Mouse (Mus musculus) gastrocnemius, adult 8-10 months (tissue): ENCODE data around the gene Nlrp4c. TPM values are rescaled to one million over a fixed set of nuclear protein-coding genes. Genes with fewer than 3 reads are reported as not detected.
"Not testable (repeated sequence)": the region's sequence is repeated elsewhere in the genome, so short reads cannot be mapped to it uniquely, and the experiment has no call there.

Source experiments
- DNase-seq, 2 experiments: peaks; one replicate each; pipeline ENCODE4 v3.0.0; 2022; ENCODE audit warnings: low spot score in 2 of 2
- total RNA-seq, 4 experiments: library from RNA; stranded (reverse); gene quantifications; 2 replicates each; pipeline ENCODE4 v1.2.4; 2022

Gene Nlrp4c
- total RNA-seq = not detected

DNA sequence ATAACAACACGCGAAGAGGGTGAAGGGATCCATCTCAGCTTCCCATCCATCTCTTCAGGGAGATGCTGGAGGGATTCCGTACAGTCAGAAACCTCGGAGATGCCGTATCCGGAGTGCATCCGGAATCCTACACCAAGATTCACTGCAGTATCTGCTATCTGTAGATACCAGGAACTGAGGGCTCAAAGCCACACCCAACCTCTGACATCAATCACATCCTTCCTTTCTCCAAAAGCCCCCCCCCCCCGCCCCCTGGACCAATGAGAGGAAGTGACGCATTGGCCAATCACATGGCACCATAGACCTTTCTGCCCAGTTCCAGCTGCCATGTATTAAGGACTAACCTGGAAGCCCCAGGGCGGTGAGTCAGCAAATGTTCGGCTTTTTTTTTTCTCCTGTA lies at the start of gene Nlrp4c:
Gene Nlrp4c (plus strand): TSS at position 301 of the 400 bp plus-strand sequence.
- no peak for DNase-seq

DNA sequence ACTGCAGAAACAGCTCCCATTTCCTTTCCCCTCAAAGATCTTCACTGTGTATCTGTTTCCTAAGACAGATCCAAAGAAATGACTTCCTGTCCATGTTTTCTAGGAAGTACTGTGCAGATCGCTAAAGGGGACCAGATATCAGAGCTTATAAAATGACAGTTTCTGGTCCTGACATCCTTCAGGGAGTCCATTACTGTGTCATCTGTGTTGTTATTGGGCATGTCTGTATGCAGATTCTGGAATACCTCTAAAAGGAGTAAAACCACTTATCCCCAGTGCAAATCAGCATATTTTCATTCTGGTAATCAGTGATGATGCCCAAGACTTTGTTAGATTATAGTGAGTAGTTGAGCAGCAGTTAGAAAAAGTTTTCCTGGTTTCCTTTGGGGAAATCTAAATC lies 34.1 kb upstream of the Nlrp4c start, which contains the start of gene Vmn1r65:
Gene Vmn1r65 (minus strand): TSS at position 101 of the 400 bp plus-strand sequence.
- DNase-seq = no peak

DNA sequence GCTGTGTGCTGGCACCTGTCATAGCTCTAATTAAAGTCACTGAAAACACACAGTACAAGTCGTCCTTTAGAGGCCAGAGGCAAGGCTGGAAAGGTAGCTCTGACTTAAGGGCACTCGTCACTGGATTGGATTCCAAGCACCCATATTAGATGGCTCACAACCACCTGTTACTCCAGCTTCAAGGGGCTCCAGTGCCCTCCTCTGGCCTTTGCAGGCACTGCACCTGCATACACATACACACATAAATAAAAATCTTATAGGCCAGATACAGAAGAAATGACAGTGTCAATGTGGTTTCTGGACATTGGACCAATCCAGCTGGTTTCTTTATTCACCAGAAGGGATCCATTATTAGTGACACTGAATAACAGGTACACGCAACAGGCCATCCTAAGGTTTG lies 74.5 kb downstream of the Nlrp4c start:
- DNase-seq = no peak

DNA sequence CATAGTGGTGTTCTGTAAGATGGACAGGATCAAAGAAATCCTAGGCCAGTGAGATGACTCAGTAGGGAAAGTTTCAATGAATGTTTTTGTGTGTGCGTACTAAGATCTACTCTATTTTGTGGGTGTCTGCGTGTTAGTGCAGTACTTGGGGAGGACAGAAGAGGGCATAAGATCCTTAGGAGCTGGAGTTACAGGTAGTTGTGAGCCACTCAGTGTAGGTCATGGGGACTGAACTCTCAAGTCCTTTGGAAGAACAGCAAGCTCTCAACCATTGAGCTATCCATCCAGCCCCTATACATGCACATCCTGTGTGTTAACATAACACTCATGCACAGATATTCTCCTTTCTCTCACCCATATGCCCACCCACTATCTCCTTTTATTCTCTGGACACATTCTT lies 75.1 kb downstream of the Nlrp4c start:
- DNase-seq = not testable (repeated sequence)

DNA sequence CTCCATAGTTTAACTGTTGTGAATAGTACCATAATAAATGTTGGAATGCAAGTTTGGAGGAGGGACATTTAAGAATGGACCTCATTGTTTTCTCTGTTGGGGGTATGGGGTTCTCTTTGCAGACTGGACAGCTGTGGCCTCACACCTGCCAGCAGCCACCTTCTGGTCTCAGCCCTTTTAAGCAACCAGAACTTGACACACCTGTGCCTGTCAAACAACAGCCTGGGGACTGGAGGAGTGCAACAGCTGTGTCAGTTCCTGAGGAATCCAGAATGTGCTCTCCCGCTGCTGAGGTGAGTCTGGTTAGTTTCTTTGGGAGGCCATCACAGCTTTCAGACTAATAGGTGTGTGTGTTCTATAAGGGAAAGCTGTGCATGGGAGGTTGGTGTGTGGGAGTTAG lies 76.2 kb downstream of the Nlrp4c start:
- DNase-seq = not testable (repeated sequence)

DNA sequence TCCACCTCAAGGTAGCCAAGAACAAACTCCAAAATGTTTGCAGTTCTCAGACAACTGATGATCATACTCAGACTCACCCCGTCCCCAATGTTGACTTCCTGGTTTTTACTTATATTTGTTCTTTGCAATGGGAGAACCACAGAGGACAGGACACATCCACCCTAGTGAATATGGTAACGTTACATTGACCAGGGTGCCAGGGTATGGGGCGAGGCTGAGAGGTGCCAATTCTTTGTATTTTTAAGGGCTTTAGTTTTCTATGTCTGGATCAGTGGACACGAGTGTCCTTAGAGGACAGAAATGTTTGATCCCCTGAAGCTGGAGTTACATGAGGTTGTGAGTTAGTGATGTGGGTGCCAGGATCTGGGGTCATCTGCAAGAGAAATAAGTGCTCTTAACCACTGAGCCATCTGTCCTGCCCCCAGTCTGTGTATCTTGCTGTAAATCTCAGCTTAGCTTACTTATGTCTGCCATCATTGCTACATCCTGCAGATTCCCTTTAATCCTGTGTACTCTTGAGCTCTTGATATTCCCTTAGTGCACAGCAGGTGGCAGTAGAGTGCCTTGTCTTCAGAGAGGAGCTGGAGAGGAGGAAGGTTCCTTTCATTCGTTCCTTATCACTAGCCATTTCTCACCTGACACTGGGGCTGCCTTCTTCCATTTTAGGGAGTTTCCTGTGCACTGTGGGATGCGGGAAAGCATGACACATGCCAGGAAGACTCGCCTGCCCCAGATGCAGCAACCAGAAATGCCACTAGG lies 81.9 kb downstream of the Nlrp4c start:
- peak; percentile 61 to 67 for DNase-seq

- no peak for DNase-seq
These were observed 85.4 kb downstream of the Nlrp4c start for GRCm38 (mm10) chr7:6130346-6130745.

- no peak for DNase-seq
These were observed 87.7 kb downstream of the Nlrp4c start for GRCm38 (mm10) chr7:6132646-6133045.

DNA sequence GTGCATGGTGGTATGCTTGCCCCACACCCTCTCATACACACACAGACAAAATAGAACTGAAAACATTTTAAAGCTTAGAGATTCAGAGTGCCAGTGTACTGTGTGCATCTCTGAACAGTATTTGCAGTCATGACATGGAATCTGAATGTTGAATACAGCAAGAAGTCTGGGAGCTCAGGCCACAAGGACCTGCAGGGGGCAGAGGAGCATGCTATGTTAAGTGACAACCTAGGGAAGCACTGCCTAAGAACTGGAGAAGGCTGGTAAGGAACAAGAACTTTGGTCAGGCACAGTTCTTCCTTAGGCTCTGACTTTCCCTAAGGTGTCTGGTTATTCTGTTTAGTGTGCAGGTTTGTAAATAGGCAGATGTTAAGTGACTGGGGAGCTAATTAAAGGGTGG lies 91.5 kb downstream of the Nlrp4c start:
- DNase-seq = no peak

GRCm38 (mm10) chr7:6139295-6139694 lies 94.3 kb downstream of the Nlrp4c start:
- no peak for DNase-seq

DNA sequence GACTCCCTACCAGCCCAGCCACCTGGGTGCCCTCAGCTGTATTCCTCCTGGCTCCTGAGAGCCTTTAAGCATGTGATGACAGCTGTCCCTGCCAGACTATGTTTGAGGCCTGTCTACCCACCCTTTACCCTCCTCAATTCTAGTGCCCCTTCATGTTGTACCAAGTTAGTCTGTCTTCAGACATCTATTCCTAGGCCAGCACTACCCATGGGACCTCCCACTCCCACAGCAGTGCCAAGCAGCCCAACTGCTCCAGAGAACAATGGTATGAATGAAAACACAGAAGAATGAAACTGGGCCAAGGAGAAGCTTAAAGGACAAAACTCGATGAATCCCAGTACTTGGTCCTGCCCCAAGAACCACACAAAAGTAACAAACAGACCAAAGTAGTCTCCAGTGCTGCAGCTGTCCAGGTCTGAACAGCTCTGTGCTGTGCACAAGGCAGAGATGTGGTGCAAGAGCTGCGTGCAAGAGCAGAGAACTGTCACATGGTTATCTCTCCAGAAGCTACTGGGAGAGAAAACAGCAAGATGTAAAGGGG lies 99.1 kb downstream of the Nlrp4c start:
- DNase-seq = no peak

- DNase-seq = no peak
These were observed 100.6 kb downstream of the Nlrp4c start for GRCm38 (mm10) chr7:6145423-6146188.

GRCm38 (mm10) chr7:6146194-6146981 lies 101.4 kb downstream of the Nlrp4c start:
- no peak for DNase-seq

GRCm38 (mm10) chr7:6146982-6147325 lies 102.0 kb downstream of the Nlrp4c start:
- DNase-seq = no peak

DNA sequence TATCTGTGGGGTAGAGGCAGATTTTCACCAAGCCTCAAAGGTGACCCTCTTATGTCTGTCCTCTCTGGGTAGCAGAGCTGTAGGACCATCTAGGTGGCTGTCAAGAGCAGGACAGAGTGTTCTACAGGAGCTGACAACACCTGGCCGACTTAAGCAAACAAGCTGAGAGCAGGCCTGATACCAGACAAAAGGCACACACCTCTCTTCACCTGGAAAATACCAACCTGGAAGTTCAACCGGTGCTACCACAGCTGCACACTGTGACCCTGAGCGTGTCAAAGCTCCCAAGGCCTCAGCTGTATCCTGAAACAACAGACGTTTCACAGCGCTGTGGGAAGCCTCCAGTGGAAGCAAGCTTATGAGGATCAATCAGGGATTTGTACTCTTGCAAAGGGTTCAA lies 102.7 kb downstream of the Nlrp4c start:
- DNase-seq = no peak

DNA sequence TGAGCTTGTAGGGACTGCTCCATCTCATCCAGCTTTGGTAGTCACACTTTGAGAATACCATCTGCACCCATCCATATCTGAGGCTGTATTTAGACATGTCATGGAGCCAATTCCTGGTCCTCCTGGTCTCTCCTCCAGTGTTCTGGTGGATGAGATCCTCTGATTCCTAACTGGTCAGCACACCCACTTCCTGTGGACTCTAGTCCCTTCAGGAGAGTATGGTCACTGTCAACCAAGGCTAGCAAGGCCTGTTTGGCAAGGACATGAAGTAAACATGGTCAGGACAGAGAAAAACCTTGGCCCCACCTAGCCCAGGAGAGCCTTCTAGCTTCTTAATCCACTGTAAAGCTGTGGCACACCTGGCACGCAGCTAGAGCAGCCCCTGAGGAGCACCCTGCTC lies 106.3 kb downstream of the Nlrp4c start:
- DNase-seq = no peak

- peak; percentile 44 to 46 for DNase-seq
These were observed 107.1 kb downstream of the Nlrp4c start for GRCm38 (mm10) chr7:6152036-6152435.

DNA sequence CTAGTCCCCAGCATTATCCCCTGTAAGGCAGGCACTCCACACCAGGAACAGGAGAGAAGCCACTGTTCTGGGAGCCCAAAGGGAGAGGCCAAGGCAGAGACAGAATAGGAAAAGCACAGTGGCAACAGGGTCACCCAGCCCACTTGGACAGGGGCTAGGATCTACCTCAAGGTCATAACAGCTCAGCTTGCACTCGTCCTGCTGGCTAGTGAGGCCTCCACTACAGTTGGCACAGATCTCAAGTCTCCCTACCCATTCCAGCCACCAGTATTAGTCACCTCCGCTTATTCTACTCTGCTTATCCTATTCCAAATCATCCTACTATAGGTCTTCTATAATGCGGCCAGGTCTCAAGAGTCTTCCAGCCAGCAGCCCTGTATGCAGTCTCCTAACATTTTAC lies 108.2 kb downstream of the Nlrp4c start:
- no peak for DNase-seq

DNA sequence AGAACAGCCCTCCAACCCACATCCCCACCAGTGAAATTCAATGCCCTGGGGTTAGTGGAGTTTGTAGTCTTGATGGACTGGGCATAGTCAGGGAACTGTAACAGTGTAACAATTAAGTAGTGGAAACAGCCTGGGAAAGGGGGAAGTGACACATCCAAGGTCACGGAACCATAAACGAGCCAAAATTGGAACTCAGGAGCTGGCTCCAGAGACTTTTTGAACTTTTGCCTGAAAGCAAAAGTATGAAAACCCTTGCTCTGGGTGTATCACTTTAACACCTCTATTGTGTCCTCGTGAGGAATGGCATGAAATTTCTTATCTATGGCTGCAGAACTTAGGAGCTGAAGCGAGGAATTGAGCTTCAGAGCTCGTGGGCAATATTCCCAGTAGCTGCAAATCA lies 109.2 kb downstream of the Nlrp4c start:
- no peak for DNase-seq
